Mouse (Mus musculus) retina, adult 2 months (tissue): ENCODE data around the gene Rab3gap1.

Experiments
- DNase-seq: peaks from one replicate; pipeline ENCODE4 v3.0.0-alpha.2; 2012; ENCODE audit warnings: low read depth, low spot score

Gene Rab3gap1

GRCm38 (mm10) chr1:127980911-127981559 lies 112.5 kb downstream of the Rab3gap1 start:
- no peak for DNase-seq

GRCm38 (mm10) chr1:127982268-127982667 lies 113.7 kb downstream of the Rab3gap1 start:
- no peak for DNase-seq

GRCm38 (mm10) chr1:127983274-127983993 lies 114.9 kb downstream of the Rab3gap1 start:
- no peak for DNase-seq

GRCm38 (mm10) chr1:127985391-127985790 lies 116.8 kb downstream of the Rab3gap1 start:
- no peak for DNase-seq

GRCm38 (mm10) chr1:127988246-127988645 lies 119.7 kb downstream of the Rab3gap1 start:
- no peak for DNase-seq

- DNase-seq = no peak
Observed at GRCm38 (mm10) chr1:127989387-127989786, 120.8 kb downstream of the Rab3gap1 start.

- DNase-seq = no peak
Observed at GRCm38 (mm10) chr1:127989876-127990731, 121.5 kb downstream of the Rab3gap1 start.
